Mouse (Mus musculus) layer of hippocampus, adult 18-20 months (tissue): Measurements from ENCODE around the gene Mmd. TPM values are rescaled to one million over a fixed set of nuclear protein-coding genes. Genes with fewer than 3 reads are reported as not detected.
A peak's percentile ranks its signal among the peaks of the same experiment; 100 is the strongest.

Source experiments
- DNase-seq, 2 experiments: peaks; one replicate each; pipeline ENCODE4 v3.0.0; 2022; ENCODE audit warnings: low spot score in 2 of 2
- total RNA-seq, 2 experiments: library from RNA; stranded (reverse); gene quantifications; 2 replicates each; pipeline ENCODE4 v1.2.3; 2021

Gene Mmd
- total RNA-seq, 2 experiments from 2014 or later: 376 to 382 TPM

- no peak for DNase-seq
Measured at GRCm38 (mm10) chr11:90283159-90283558, 33.9 kb downstream of the Mmd start.

- peak; percentile 48 to 84 for DNase-seq
Measured at GRCm38 (mm10) chr11:90283601-90284000, 34.3 kb downstream of the Mmd start.

GRCm38 (mm10) chr11:90284079-90284478 lies 34.8 kb downstream of the Mmd start:
- no peak for DNase-seq

GRCm38 (mm10) chr11:90284623-90285022 lies 35.4 kb downstream of the Mmd start:
- no peak for DNase-seq

GRCm38 (mm10) chr11:90286550-90287154 lies 37.4 kb downstream of the Mmd start:
- no peak for DNase-seq

DNA sequence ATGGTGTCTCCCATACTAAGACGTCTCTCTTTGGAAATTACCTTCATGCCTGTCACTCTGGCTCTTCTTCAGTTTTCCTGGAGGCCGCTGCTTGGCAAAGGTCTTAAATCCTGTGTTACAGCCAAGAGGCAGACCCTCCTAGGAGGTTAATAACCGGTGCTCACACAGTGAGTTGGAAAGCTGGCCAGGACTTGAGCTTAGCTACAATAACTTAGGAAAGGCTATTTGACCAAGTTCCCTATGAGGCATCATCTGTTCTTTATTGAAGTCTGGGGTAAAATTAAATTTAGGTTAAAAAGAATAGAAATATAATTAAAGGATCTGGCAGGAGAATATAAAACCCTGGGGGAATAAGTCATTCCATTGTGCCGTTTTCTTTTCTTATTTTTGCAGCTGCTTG lies 41.9 kb downstream of the Mmd start:
- DNase-seq: no peak

- no peak for DNase-seq
Measured at GRCm38 (mm10) chr11:90292766-90293165, 43.5 kb downstream of the Mmd start.

DNA sequence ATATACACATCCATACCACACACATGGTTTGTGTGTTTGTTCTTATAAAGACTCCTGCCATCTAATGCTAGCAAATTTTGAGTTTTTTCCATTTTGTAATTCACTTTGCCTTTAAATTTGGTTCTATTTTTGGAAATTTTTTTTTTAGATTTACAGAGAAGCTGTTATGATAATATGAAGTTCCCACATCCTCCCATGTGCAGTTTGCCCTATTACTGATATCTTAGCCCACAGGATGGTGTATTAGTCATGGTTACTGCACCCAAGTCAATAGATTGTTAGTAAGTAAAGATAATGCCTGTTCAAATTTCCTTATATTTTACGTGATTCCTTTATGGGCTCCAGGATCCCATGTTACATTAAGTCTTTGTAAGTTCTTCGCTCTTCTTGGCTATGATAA lies 45.4 kb downstream of the Mmd start:
- DNase-seq: no peak

- DNase-seq: no peak
Measured at GRCm38 (mm10) chr11:90306067-90306466, 56.8 kb downstream of the Mmd start.

DNA sequence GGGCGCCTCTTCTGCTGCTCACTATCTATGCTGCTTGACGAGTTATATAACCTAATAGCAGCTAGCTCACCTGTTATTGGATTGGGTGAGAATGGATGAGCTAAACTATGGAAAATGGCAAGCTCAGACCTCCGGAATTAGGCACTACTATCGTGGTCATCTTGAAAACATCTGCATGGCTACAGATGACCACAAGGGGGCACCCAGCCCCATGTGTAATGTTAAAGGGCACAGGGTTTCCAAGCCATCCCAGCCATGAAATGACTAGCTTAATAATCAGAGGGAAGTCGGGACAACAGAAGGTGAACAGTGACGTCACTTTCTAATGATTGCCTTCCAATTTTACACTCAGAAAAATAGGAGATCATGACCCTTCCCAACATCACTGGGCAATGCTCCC lies 57.7 kb downstream of the Mmd start:
- DNase-seq: peak in 1 of 2 experiments; percentile 40

- no peak for DNase-seq
Measured at GRCm38 (mm10) chr11:90314606-90315005, 65.3 kb downstream of the Mmd start.

DNA sequence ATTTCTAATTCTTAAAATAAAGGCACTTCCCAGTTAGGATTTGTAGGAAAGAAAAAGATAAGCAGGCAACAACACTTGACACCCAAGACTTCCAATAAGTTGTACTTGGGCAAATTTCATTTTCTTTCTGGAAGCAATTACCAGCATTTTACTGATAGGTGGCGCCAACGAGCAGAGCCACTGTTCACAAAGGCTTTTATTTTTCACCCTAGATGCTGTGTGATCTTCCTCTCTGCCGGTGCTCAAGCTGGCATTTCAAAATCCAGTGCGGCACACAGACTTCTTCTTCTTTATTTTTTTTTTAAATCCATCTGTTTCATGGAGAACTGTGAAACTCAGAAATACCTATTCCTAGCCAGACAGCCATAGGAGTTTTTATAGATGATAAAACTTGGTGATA lies 68.2 kb downstream of the Mmd start:
- DNase-seq: peak; percentile 57 to 82

DNA sequence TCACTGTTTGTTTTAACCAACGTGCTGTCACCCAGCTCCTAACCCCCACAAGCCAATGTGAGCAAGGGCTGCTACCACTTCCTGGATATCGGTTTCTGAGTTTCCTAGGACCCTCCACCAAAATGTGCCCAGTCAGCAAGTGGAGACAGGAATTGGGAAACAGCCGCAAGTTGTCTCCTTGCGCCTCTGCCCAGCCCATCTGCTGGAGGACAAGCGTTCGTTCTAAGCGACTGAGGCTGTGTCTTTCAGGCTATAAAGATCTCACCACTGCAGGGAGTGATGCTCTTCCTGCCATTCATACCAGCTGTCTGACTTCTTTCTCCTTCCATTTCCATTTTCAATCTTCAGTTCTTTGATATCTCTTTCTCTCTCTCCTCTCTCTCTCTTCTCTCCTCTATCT lies 71.7 kb downstream of the Mmd start:
- DNase-seq: no peak

DNA sequence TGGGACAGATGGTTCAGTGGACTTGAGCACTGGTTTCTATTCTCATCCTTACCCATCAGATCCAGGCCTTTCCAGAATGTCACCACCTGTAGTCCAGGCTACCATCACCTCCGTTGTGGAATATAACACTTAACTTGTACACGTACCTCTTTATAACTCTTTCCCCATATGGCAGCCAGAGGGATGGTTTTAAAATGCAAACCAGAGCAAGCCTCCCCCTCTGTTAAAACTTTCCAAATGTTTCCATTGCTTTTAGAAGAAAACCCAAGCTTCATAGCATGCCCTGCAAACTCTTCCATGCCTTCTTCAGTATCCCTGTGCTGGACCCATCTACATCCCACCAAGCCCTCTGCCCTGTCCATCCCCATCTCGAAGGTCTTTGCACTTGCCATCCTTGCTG lies 75.3 kb downstream of the Mmd start:
- DNase-seq: no peak

GRCm38 (mm10) chr11:90326146-90326545 lies 76.9 kb downstream of the Mmd start:
- DNase-seq: no peak

GRCm38 (mm10) chr11:90326836-90327235 lies 77.6 kb downstream of the Mmd start:
- no peak for DNase-seq

Other genes starting within 250 kb of the Mmd start
- gene Pctp, start 246.6 kb upstream of the Mmd start, total RNA-seq: 1 to 10 TPM; 1.5 to 1.8 TPM
- 10 to 100 TPM; 14.3 to 14.4 TPM for gene Tmem100, start 219.1 kb upstream of the Mmd start, total RNA-seq
- gene Gm45716, start 61.8 kb upstream of the Mmd start, total RNA-seq: 1 to 10 TPM; 5.0 to 7.9 TPM
- 100 to 1,000 TPM in 1 of 2 experiments, 10 to 100 TPM in 1; 96.0 to 105 TPM for gene Hlf, start 141.4 kb downstream of the Mmd start, total RNA-seq